Mouse (Mus musculus) megakaryocyte, adult 5-6 weeks (primary cell): ENCODE measurements around the gene Tas2r109. TPM values are rescaled to one million over a fixed set of nuclear protein-coding genes. Genes with fewer than 3 reads are reported as not detected.
"Not testable (repeated sequence)": the region's sequence is repeated elsewhere in the genome, so short reads cannot be mapped to it uniquely, and the experiment has no call there.

Experiments
- ATAC-seq: 2 replicates; pipeline ENCODE4 v1.8.0; 2016; ENCODE audit warnings: mild to moderate bottlenecking, inconsistent platforms; ENCODE audit not compliant: poor library complexity, severe bottlenecking
- total RNA-seq, 2 experiments: library from RNA; stranded (forward) in 1 of 2; stranded (reverse) in 1 of 2; fragments of 153-499, 151-499 nt in 1 of 2; fragments of 221-1000, 200-1000 nt in 1 of 2; gene quantifications; 2 replicates each; pipeline versions ENCODE4 v1.2.3 to v1.2.4; 2015 to 2017

Gene Tas2r109
- total RNA-seq (2015) (not detected in 2 replicates), total RNA-seq (2017) (not detected in 2 replicates)

GRCm38 (mm10) chr6:132980865-132981264 lies at the start of gene Tas2r109:
Tas2r109 (minus strand) TSS chr6:132980965.
- ATAC-seq: no peak

GRCm38 (mm10) chr6:132957819-132958218 lies 22.9 kb downstream of the Tas2r109 start, which contains the start of gene Tas2r131:
Tas2r131 (minus strand) TSS chr6:132957919.
- no peak for ATAC-seq

- ATAC-seq: no peak
These were observed 30.0 kb downstream of the Tas2r109 start, which contains the start of gene Tas2r129 for GRCm38 (mm10) chr6:132950802-132951201. Tas2r129 (plus strand) TSS chr6:132951102.

DNA sequence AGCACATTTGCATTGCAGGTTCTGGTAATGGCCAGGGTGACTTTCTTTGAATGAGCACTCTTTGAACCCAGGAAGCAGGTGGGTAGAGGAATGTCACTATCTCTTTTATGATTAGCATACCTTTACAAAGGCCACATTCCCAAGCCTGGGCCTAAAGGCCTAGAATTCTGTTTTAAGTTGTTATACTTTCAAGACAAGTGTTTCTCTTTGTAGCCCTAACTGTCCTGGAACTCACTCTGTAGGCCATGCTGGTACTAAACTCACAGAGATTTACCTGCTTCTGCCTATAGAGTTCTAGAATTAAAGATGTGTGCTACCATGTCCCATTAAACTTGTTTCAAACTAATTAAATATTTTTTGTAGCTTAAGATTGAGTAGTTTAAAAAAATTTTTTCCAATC lies 39.4 kb downstream of the Tas2r109 start:
- not testable (repeated sequence) for ATAC-seq

Other genes starting within 250 kb of the Tas2r109 start
- gene Tas2r115, start 242.9 kb downstream of the Tas2r109 start, total RNA-seq (2015): not detected in 2 replicates
- not detected in 2 replicates for gene Tas2r115, start 242.9 kb downstream of the Tas2r109 start, total RNA-seq (2017)
- gene Tas2r124, start 226.2 kb downstream of the Tas2r109 start, total RNA-seq (2015): not detected in 2 replicates
- gene Tas2r124, start 226.2 kb downstream of the Tas2r109 start, total RNA-seq (2017): not detected in 2 replicates
- gene Tas2r102, start 218.8 kb downstream of the Tas2r109 start, total RNA-seq (2015): not detected in 2 replicates
- not detected in 2 replicates for gene Tas2r102, start 218.8 kb downstream of the Tas2r109 start, total RNA-seq (2017)
- gene Tas2r136, start 202.8 kb downstream of the Tas2r109 start, total RNA-seq (2015): not detected in 2 replicates
- gene Tas2r136, start 202.8 kb downstream of the Tas2r109 start, total RNA-seq (2017): not detected in 2 replicates
- not detected in 2 replicates for gene Tas2r117, start 178.1 kb downstream of the Tas2r109 start, total RNA-seq (2015)
- gene Tas2r117, start 178.1 kb downstream of the Tas2r109 start, total RNA-seq (2017): not detected in 2 replicates
- not detected in 2 replicates for gene Tas2r123, start 133.8 kb downstream of the Tas2r109 start, total RNA-seq (2015)
- gene Tas2r123, start 133.8 kb downstream of the Tas2r109 start, total RNA-seq (2017): not detected in 2 replicates
- gene Tas2r116, start 125.5 kb downstream of the Tas2r109 start, total RNA-seq (2015): not detected in 2 replicates
- gene Tas2r116, start 125.5 kb downstream of the Tas2r109 start, total RNA-seq (2017): not detected in 2 replicates
- gene Tas2r110, start 113.0 kb downstream of the Tas2r109 start, total RNA-seq (2015): not detected in 2 replicates
- gene Tas2r110, start 113.0 kb downstream of the Tas2r109 start, total RNA-seq (2017): not detected in 2 replicates
- gene Tas2r113, start 88.0 kb downstream of the Tas2r109 start, total RNA-seq (2015): not detected in 2 replicates
- gene Tas2r113, start 88.0 kb downstream of the Tas2r109 start, total RNA-seq (2017): not detected in 2 replicates
- not detected in 2 replicates for gene Tas2r125, start 71.3 kb downstream of the Tas2r109 start, total RNA-seq (2015)
- gene Tas2r125, start 71.3 kb downstream of the Tas2r109 start, total RNA-seq (2017): not detected in 2 replicates
- gene Tas2r129, start 29.9 kb downstream of the Tas2r109 start, total RNA-seq (2015): not detected in 2 replicates
- not detected in 2 replicates for gene Tas2r129, start 29.9 kb downstream of the Tas2r109 start, total RNA-seq (2017)
- gene Tas2r131, start 23.0 kb downstream of the Tas2r109 start, total RNA-seq (2015): not detected in 2 replicates
- gene Tas2r131, start 23.0 kb downstream of the Tas2r109 start, total RNA-seq (2017): not detected in 2 replicates
- not detected in 2 replicates for gene Tas2r103, start 56.1 kb upstream of the Tas2r109 start, total RNA-seq (2015)
- not detected in 2 replicates for gene Tas2r103, start 56.1 kb upstream of the Tas2r109 start, total RNA-seq (2017)
- not detected in 2 replicates for gene Tas2r140, start 74.9 kb upstream of the Tas2r109 start, total RNA-seq (2015)
- not detected in 2 replicates for gene Tas2r140, start 74.9 kb upstream of the Tas2r109 start, total RNA-seq (2017)
- 30.6 and 42.4 TPM in 2 replicates for gene Smim10l1, start 123.9 kb upstream of the Tas2r109 start, total RNA-seq (2015)
- 66.5 and 67.9 TPM in 2 replicates for gene Smim10l1, start 123.9 kb upstream of the Tas2r109 start, total RNA-seq (2017)